Mouse (Mus musculus) lung, postnatal 0 days (tissue): Measurements from ENCODE around the gene Mog. TPM values are rescaled to one million over a fixed set of nuclear protein-coding genes. Genes with fewer than 3 reads are reported as not detected.

Experiments
- ATAC-seq: fragments of 200-750 bp; cut with Nextera tagmentation; 2 replicates; pipeline ENCODE4 v1.8.0; 2017; ENCODE audit warnings: moderate library complexity
- DNase-seq: peaks from one replicate; pipeline ENCODE4 v3.0.0-alpha.2; 2016; ENCODE audit warnings: low spot score
- H3K27ac ChIP-seq: fragments of 300-500 bp; sonication (generic); 2 replicates; pipeline ENCODE4 v1.5.1; 2014; ENCODE audit warnings: antibody characterized with exemption, mild to moderate bottlenecking, low read length, mixed read lengths
- H3K27me3 ChIP-seq: fragments of 300-500 bp; sonication (generic); replicated peaks from 2 replicates; pipeline ENCODE4 v1.6.1; 2014; ENCODE audit warnings: low read length, mixed read lengths; ENCODE audit not compliant: insufficient read depth
- H3K36me3 ChIP-seq: fragments of 300-500 bp; sonication (generic); 2 replicates; pipeline ENCODE4 v1.6.1; 2014; ENCODE audit warnings: low read length, mixed read lengths; ENCODE audit not compliant: insufficient read depth
- H3K4me1 ChIP-seq: fragments of 300-500 bp; sonication (generic); 2 replicates; pipeline ENCODE4 v1.6.1; 2014; ENCODE audit warnings: antibody characterized with exemption, low read depth, low read length, mixed read lengths; ENCODE audit not compliant: insufficient read depth
- H3K4me2 ChIP-seq: fragments of 300-500 bp; sonication (generic); replicated peaks from 2 replicates; pipeline ENCODE4 v1.6.1; 2014; ENCODE audit warnings: low read depth, mild to moderate bottlenecking, low read length, moderate library complexity, mixed read lengths
- H3K4me3 ChIP-seq: fragments of 300-500 bp; sonication (generic); 2 replicates; pipeline ENCODE4 v1.5.1; 2014; ENCODE audit warnings: low read depth, low read length
- H3K9ac ChIP-seq: fragments of 300-500 bp; sonication (generic); replicated peaks from 2 replicates; pipeline ENCODE4 v1.6.1; 2014; ENCODE audit warnings: low read depth, mild to moderate bottlenecking
- H3K9me3 ChIP-seq: fragments of 300-500 bp; sonication (generic); 2 replicates; pipeline ENCODE4 v1.6.1; 2016; ENCODE audit warnings: low read length, mixed read lengths
- CTCF ChIP-seq: IDR thresholded peaks from 2 replicates; pipeline ENCODE4 v1.5.1; 2016; ENCODE audit warnings: antibody characterized with exemption, mild to moderate bottlenecking
- EP300 ChIP-seq: IDR thresholded peaks from 2 replicates; pipeline ENCODE4 v1.6.1; 2016; ENCODE audit warnings: antibody characterized with exemption, mild to moderate bottlenecking, control low read depth
- WGBS: fragments of 180-500 bp; shearing (Covaris S2); extraction: QIAGEN DNeasy Blood & Tissue Kit; methylation state at CpG from one replicate; pipeline ENCODE4 v1.1.7; 2014; 5-methylcytosine and 5-hydroxymethylcytosine counted together
- polyA plus RNA-seq: library from polyadenylated mRNA; unstranded; fragments of >200 nt; fragmentation: Nextera tagmentation; extraction: Ambion mirVana; gene quantifications from 2 replicates; pipeline ENCODE4 v1.2.1, GENCODE M21; 2015

The Mog gene
- polyA plus RNA-seq, 1 experiment from 2014 or later = 0.07 TPM

DNA sequence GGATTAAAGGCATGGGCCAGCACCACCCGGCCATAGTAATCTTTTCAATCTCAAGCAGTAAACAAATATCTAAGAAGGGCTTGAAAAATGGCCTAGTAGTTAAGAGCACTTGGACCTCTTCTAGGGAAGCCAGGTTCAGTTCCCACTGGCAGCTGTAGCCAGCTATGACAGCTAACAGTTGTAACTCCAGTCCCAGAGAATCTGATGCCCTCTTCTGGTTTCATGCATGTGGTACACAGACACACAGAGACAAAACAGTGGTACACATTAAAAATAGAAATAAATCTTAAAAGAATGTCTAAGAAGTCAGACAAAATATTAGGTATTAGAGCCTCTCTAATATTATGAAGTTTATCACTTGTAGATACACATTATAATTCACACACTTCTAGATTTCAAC lies 62.1 kb downstream of the Mog start:
- 44% methylated on average over 1 of the region's 1 CpGs for WGBS
- H3K4me2 ChIP-seq = no peak overlapping the region
- DNase-seq (no peak), ATAC-seq (no peak)
- TF ChIP-seq CTCF = peak; percentile 16
- no peak for TF ChIP-seq EP300
- peaks cover 5% of the 10 kb centered on the region; the same call in 1 of the 2 replicates for H3K4me1 ChIP-seq
- no peaks in the 10 kb centered on the region for H3K9me3 ChIP-seq
- H3K27ac ChIP-seq = no peak overlapping the region
- no peaks in the 10 kb centered on the region for H3K27me3 ChIP-seq
- H3K4me3 ChIP-seq = no peak overlapping the region
- no peaks in the 10 kb centered on the region for H3K36me3 ChIP-seq
- H3K9ac ChIP-seq = no peak overlapping the region

Other genes with a start within 250 kb of the Mog start
- gene H2-M10.6, start 211.2 kb downstream of the Mog start, polyA plus RNA-seq = not detected in 2 replicates
- 29.7 and 35.3 TPM in 2 replicates for gene Trim26, start 186.3 kb downstream of the Mog start, polyA plus RNA-seq
- 0.10 and 0.14 TPM in 2 replicates for gene Trim15, start 156.2 kb downstream of the Mog start, polyA plus RNA-seq
- 3.5 and 3.6 TPM in 2 replicates for gene Trim10, start 153.8 kb downstream of the Mog start, polyA plus RNA-seq
- not detected in 2 replicates for gene Trim40, start 133.3 kb downstream of the Mog start, polyA plus RNA-seq
- not detected in 2 replicates for gene Trim31, start 125.3 kb downstream of the Mog start, polyA plus RNA-seq
- gene Rnf39, start 80.5 kb downstream of the Mog start, polyA plus RNA-seq = 13.4 and 13.5 TPM in 2 replicates
- 96.9 and 108 TPM in 2 replicates for gene Ppp1r11, start 71.7 kb downstream of the Mog start, polyA plus RNA-seq
- gene Znrd1, start 64.8 kb downstream of the Mog start, polyA plus RNA-seq = 63.8 and 72.8 TPM in 2 replicates
- 5.1 and 6.1 TPM in 2 replicates for gene Znrd1as, start 64.8 kb downstream of the Mog start, polyA plus RNA-seq
- 0.14 TPM in 1 of 2 replicates, not detected in the other for gene 2410137M14Rik, start 42.2 kb downstream of the Mog start, polyA plus RNA-seq
- 0.13 and 0.21 TPM in 2 replicates for gene H2-M5, start 33.9 kb downstream of the Mog start, polyA plus RNA-seq
- 35.6 and 44.3 TPM in 2 replicates for gene Zfp57, start 22.2 kb downstream of the Mog start, polyA plus RNA-seq
- 5.8 and 6.2 TPM in 2 replicates for gene Gabbr1, start 22.6 kb upstream of the Mog start, polyA plus RNA-seq
- gene Olfr90, start 65.1 kb upstream of the Mog start, polyA plus RNA-seq = not detected in 2 replicates
- not detected in 2 replicates for gene Olfr91, start 74.9 kb upstream of the Mog start, polyA plus RNA-seq
- not detected in 2 replicates for gene Olfr92, start 96.7 kb upstream of the Mog start, polyA plus RNA-seq
- not detected in 2 replicates for gene Olfr93, start 138.1 kb upstream of the Mog start, polyA plus RNA-seq
- not detected in 2 replicates for gene Ubd, start 170.5 kb upstream of the Mog start, polyA plus RNA-seq
- not detected in 2 replicates for gene Olfr94, start 177.6 kb upstream of the Mog start, polyA plus RNA-seq
- gene Olfr95, start 189.7 kb upstream of the Mog start, polyA plus RNA-seq = not detected in 2 replicates
- not detected in 2 replicates for gene Olfr96, start 196.7 kb upstream of the Mog start, polyA plus RNA-seq
- not detected in 2 replicates for gene Olfr97, start 213.9 kb upstream of the Mog start, polyA plus RNA-seq
- gene Olfr98, start 240.4 kb upstream of the Mog start, polyA plus RNA-seq = not detected in 2 replicates
- 5.5 and 5.9 TPM in 2 replicates for gene H2-M3, start 246.8 kb upstream of the Mog start, polyA plus RNA-seq